Mouse (Mus musculus): Measurements from ENCODE around the gene Creb3l1. TPM values are rescaled to one million over a fixed set of nuclear protein-coding genes. Genes with fewer than 3 reads are reported as not detected.

The Creb3l1 gene
- polyA plus RNA-seq, 1 experiment from 2014 or later, result 1.3 TPM

DNA sequence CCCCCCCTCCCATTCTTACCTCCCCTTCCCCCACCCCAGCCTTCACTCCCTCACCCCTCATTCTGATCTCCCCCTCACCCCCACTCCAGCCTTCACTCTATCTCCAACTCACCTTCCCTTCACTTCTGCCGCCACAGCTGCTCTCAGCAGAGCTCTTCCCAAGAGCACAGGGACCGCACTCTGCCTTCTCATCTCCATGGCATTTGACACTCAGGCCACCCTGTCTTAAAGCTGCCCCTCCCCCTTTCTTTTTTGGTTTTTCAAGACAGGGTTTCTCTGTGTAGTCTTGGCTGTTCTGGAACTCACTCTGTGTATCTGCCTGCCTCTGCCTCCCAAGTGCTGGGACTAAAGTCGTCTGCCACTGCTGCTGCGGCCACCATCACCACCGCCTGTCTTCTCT, 43.5 kb downstream of the Creb3l1 start:
- no peaks in the 10 kb centered on the region for H3K36me3 ChIP-seq (ENCODE audit: control insufficient read depth, insufficient read depth)

GRCm38 (mm10) chr2:91980245-91980644, 44.1 kb downstream of the Creb3l1 start:
- Histone ChIP-seq H3K9ac (ENCODE audit: low read depth, low read length) (no peak overlapping the region), H3K36me3 (ENCODE audit: control insufficient read depth, insufficient read depth) (no peaks in the 10 kb centered on the region), H3K4me3 (ENCODE audit: low read depth, low read length) (no peak overlapping the region), H3K27ac (ENCODE audit: low read length) (no peak overlapping the region), H3K27me3 (ENCODE audit: control insufficient read depth, insufficient read depth, low read depth, low read length) (peaks cover 32% of the 10 kb centered on the region), H3K4me2 (ENCODE audit: low read depth, low read length) (no peak overlapping the region), H3K4me1 (ENCODE audit: control insufficient read depth, low read depth, low read length) (peaks cover 16% of the 10 kb centered on the region), H3K9me3 (replicated peaks; ENCODE audit: control insufficient read depth, low read length) (no peaks in the 10 kb centered on the region)
- no peak for ATAC-seq (ENCODE audit: low read depth)
- 31% methylated on average over 4 of the region's 4 CpGs for WGBS (ENCODE audit: insufficient replicate concordance)

More for the DNA sequence above, 43.5 kb downstream of the Creb3l1 start:
- ATAC-seq (ENCODE audit: low read depth), result no peak
- WGBS (ENCODE audit: insufficient replicate concordance), result 46% methylated on average over 5 of the region's 5 CpGs
- Histone ChIP-seq H3K4me3 (ENCODE audit: low read depth, low read length) (no peak overlapping the region), H3K27me3 (ENCODE audit: control insufficient read depth, insufficient read depth, low read depth, low read length) (peaks cover 26% of the 10 kb centered on the region), H3K4me2 (ENCODE audit: low read depth, low read length) (no peak overlapping the region), H3K27ac (ENCODE audit: low read length) (no peak overlapping the region), H3K9me3 (replicated peaks; ENCODE audit: control insufficient read depth, low read length) (no peaks in the 10 kb centered on the region), H3K4me1 (ENCODE audit: control insufficient read depth, low read depth, low read length) (peaks cover 16% of the 10 kb centered on the region), H3K9ac (ENCODE audit: low read depth, low read length) (no peak overlapping the region)

DNA sequence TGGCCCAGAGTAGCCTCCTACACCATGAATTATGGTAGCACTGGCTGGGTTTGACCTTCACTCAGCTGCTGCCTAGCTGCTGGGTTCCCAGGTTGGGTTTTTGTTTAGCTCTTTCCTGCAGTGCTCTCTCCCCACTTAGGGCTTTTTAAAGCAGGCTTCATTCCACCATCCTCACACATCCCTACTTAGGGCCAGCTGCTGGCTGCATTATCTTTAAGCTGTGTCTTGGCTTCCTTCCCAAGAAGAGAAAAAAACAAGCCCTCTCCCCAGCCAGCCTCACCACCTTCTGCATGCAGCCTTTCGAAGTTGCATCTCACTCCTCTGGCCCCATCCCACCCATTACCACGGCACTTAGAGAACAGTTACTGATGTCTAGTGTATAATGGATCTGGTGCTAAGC, 45.8 kb downstream of the Creb3l1 start:
- no peak overlapping the region for H3K4me2 ChIP-seq (ENCODE audit: low read depth, low read length)
- H3K27me3 ChIP-seq (ENCODE audit: control insufficient read depth, insufficient read depth, low read depth, low read length), result peaks cover 49% of the 10 kb centered on the region
- H3K4me1 ChIP-seq (ENCODE audit: control insufficient read depth, low read depth, low read length), result peaks cover 6% of the 10 kb centered on the region
- no peak overlapping the region for H3K4me3 ChIP-seq (ENCODE audit: low read depth, low read length)
- WGBS (ENCODE audit: insufficient replicate concordance), result 22% methylated on average over 2 of the region's 2 CpGs
- ATAC-seq (ENCODE audit: low read depth), result no peak
- no peak overlapping the region for H3K9ac ChIP-seq (ENCODE audit: low read depth, low read length)
- H3K36me3 ChIP-seq (ENCODE audit: control insufficient read depth, insufficient read depth), result no peaks in the 10 kb centered on the region
- no peaks in the 10 kb centered on the region for H3K9me3 ChIP-seq (replicated peaks; ENCODE audit: control insufficient read depth, low read length)
- H3K27ac ChIP-seq (ENCODE audit: low read length), result no peak overlapping the region

DNA sequence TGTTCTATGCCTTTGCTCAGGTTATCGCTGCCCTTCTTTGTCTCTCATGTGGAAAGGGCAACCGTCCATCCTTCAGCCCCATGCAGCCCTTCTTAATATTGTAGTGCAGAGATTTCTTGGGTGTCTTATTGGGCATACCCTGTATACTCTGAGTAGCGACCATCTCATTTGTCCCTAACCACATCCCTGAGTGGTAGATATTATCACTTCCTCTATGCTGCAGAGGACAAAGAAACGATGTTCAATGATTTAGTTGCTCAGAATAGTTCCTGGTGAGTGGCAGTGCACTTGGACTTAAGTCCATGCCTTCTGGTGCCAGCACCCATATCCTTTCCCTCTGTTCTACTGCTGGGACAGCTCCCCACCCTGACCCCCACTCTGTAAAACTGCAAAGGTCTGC, 46.3 kb downstream of the Creb3l1 start:
- Histone ChIP-seq H3K4me3 (ENCODE audit: low read depth, low read length) (no peak overlapping the region), H3K27me3 (ENCODE audit: control insufficient read depth, insufficient read depth, low read depth, low read length) (peaks cover 54% of the 10 kb centered on the region), H3K4me2 (ENCODE audit: low read depth, low read length) (no peak overlapping the region), H3K27ac (ENCODE audit: low read length) (no peak overlapping the region), H3K9me3 (replicated peaks; ENCODE audit: control insufficient read depth, low read length) (no peaks in the 10 kb centered on the region), H3K4me1 (ENCODE audit: control insufficient read depth, low read depth, low read length) (peaks cover 6% of the 10 kb centered on the region), H3K36me3 (ENCODE audit: control insufficient read depth, insufficient read depth) (no peaks in the 10 kb centered on the region), H3K9ac (ENCODE audit: low read depth, low read length) (no peak overlapping the region)
- no peak for ATAC-seq (ENCODE audit: low read depth)
- WGBS (ENCODE audit: insufficient replicate concordance), result 33% methylated on average over 4 of the region's 4 CpGs

GRCm38 (mm10) chr2:91975581-91976541, 48.4 kb downstream of the Creb3l1 start, which contains the start of gene Dgkz:
Dgkz (minus strand) TSS chr2:91975864.
- H3K27me3 ChIP-seq (ENCODE audit: control insufficient read depth, insufficient read depth, low read depth, low read length), result peaks cover 75% of the 10 kb centered on the region
- peaks cover 14% of the 10 kb centered on the region for H3K4me1 ChIP-seq (ENCODE audit: control insufficient read depth, low read depth, low read length)
- H3K9me3 ChIP-seq (replicated peaks; ENCODE audit: control insufficient read depth, low read length), result no peaks in the 10 kb centered on the region
- peak within 1 kb of the TSS; percentile 50 for H3K4me2 ChIP-seq (ENCODE audit: low read depth, low read length)
- H3K9ac ChIP-seq (ENCODE audit: low read depth, low read length), result no peak within 1 kb of the TSS
- no peak for ATAC-seq (ENCODE audit: low read depth)
- WGBS (ENCODE audit: insufficient replicate concordance), result 3% methylated on average over 74 of the region's 79 CpGs
- no peak within 1 kb of the TSS for H3K27ac ChIP-seq (ENCODE audit: low read length)
- H3K36me3 ChIP-seq (ENCODE audit: control insufficient read depth, insufficient read depth), result no peaks in the 10 kb centered on the region
- H3K4me3 ChIP-seq (ENCODE audit: low read depth, low read length), result peak within 1 kb of the TSS; percentile 33

DNA sequence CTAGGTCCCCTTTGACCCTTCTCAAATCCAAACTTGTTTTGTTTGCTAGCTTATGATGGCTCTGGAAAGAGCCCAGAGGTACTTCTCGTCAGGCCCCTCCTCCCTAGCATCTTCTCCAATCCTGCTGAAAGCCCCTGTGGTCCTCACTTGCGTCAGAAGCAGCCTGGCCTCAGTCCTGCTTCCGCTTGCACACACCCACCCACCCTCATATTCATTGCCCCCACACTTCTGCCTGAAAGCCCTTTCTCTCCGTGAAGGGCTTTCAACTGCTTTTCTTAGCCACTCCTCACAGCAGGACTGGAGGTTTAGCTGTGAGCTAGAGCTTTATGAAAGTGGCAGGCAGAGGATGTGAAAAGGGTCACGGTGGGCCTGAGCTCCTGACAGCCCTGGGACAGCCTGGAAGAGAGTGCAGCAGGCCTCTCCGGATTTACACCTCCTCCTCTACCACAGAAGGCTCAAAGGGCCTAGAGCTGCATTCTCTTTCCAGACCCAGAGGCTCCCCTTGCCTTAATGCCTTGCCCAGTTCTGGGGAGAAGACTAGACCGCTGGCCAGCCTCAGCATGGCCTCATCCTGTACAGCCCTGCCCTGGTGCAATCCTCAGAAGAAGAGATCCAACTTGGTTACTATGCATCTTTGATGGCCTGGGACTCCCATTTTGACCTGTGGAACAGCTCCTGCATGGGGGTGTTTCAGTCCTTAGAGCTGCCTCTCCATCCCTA, 50.7 kb downstream of the Creb3l1 start:
- H3K27me3 ChIP-seq (ENCODE audit: control insufficient read depth, insufficient read depth, low read depth, low read length), result peaks cover 88% of the 10 kb centered on the region
- H3K9me3 ChIP-seq (replicated peaks; ENCODE audit: control insufficient read depth, low read length), result no peaks in the 10 kb centered on the region
- H3K4me2 ChIP-seq (ENCODE audit: low read depth, low read length), result no peak overlapping the region
- H3K4me3 ChIP-seq (ENCODE audit: low read depth, low read length), result no peak overlapping the region
- no peak overlapping the region for H3K9ac ChIP-seq (ENCODE audit: low read depth, low read length)
- no peak overlapping the region for H3K27ac ChIP-seq (ENCODE audit: low read length)
- no peak for ATAC-seq (ENCODE audit: low read depth)
- H3K4me1 ChIP-seq (ENCODE audit: control insufficient read depth, low read depth, low read length), result peaks cover 15% of the 10 kb centered on the region
- no peaks in the 10 kb centered on the region for H3K36me3 ChIP-seq (ENCODE audit: control insufficient read depth, insufficient read depth)
- 46% methylated on average over 7 of the region's 7 CpGs for WGBS (ENCODE audit: insufficient replicate concordance)

DNA sequence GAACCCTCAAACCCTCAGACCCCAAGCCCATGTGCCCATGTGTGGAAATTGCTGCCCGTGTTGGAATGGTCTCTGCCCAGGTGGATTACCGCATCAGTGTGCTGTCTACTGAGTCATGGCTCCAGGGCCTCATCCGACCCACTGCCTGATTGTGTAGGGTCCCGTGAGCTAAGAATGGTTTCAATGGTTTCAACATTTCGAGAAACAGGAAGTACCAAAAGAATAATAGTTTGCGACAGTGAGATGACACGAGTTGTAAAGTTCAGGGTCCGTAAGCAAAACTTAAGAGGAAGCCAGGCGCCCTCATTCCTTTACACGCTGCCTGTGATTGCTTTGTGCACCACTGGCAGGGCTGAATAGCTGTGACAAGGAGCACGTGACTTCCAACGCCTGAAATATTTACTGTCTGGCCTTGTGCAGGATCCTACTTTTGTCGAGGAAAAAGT, 52.2 kb downstream of the Creb3l1 start:
- H3K36me3 ChIP-seq (ENCODE audit: control insufficient read depth, insufficient read depth), result no peaks in the 10 kb centered on the region
- ATAC-seq (ENCODE audit: low read depth), result peak; percentile 47
- H3K4me1 ChIP-seq (ENCODE audit: control insufficient read depth, low read depth, low read length), result peaks cover 12% of the 10 kb centered on the region
- H3K27me3 ChIP-seq (ENCODE audit: control insufficient read depth, insufficient read depth, low read depth, low read length), result peaks cover 75% of the 10 kb centered on the region
- 9% methylated on average over 13 of the region's 13 CpGs for WGBS (ENCODE audit: insufficient replicate concordance)
- 0 out of 2 replicates have a peak overlapping the region, but pooled peaks have one; percentile 20 for H3K4me2 ChIP-seq (ENCODE audit: low read depth, low read length)
- no peaks in the 10 kb centered on the region for H3K9me3 ChIP-seq (replicated peaks; ENCODE audit: control insufficient read depth, low read length)
- H3K4me3 ChIP-seq (ENCODE audit: low read depth, low read length), result no peak overlapping the region
- peak overlapping the region; percentile 70 for H3K27ac ChIP-seq (ENCODE audit: low read length)
- H3K9ac ChIP-seq (ENCODE audit: low read depth, low read length), result no peak overlapping the region

DNA sequence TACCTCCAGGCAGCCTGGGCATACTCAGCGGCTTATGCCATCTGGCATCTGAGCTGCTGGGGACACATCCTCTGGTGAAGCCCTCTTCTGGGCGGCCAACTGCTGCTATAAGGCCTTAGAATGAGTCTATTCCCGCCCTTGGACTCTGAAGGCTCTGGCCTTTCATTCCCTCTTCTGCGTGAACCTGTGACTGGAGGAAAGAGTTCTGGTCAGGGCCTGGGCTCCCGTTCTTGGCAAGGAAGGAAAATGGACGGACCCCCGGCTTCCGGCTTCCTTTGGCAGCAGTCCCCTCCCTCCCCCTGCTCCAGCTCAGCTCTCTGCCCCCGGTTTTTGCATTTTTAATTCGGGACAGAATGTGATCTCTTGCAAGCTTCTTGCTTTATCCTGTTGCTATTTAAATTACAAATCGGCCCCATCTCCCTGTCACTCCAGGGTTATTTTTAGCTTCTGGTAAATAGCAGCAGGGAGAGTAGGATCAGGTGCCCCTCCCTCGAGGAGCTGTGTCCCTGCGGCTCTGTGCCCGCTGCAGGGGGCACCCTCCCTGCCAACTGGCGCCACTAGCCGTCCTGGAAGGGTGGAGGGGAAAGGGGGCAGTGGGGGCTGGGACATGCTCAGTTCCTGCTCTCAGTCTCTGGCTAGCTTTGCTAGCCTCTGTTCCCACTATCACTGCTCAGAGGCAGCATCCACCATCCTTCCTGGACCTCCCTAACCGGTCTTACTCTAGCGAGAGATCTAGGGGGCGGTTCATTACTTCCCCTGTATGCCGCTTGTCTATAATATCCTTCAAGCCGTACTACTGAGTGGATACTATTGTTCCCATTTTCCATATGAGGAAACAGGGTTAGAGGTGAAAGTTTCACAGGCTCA, 52.8 kb downstream of the Creb3l1 start:
- peak; percentile 58 for ATAC-seq (ENCODE audit: low read depth)
- no peak overlapping the region for H3K9ac ChIP-seq (ENCODE audit: low read depth, low read length)
- no peaks in the 10 kb centered on the region for H3K9me3 ChIP-seq (replicated peaks; ENCODE audit: control insufficient read depth, low read length)
- H3K27me3 ChIP-seq (ENCODE audit: control insufficient read depth, insufficient read depth, low read depth, low read length), result peaks cover 68% of the 10 kb centered on the region
- H3K36me3 ChIP-seq (ENCODE audit: control insufficient read depth, insufficient read depth), result no peaks in the 10 kb centered on the region
- peak overlapping the region; percentile 70 for H3K27ac ChIP-seq (ENCODE audit: low read length)
- H3K4me3 ChIP-seq (ENCODE audit: low read depth, low read length), result no peak overlapping the region
- peak overlapping the region; percentile 20; the same call in 1 of the 2 replicates for H3K4me2 ChIP-seq (ENCODE audit: low read depth, low read length)
- WGBS (ENCODE audit: insufficient replicate concordance), result 17% methylated on average over 21 of the region's 21 CpGs
- peaks cover 12% of the 10 kb centered on the region for H3K4me1 ChIP-seq (ENCODE audit: control insufficient read depth, low read depth, low read length)

All from liver, embryonic 16.5 days (tissue).